Mouse (Mus musculus) G1E (cell line): ENCODE results near the gene Psd4.

Experiments
- CTCF ChIP-seq: IDR thresholded peaks from 2 replicates; pipeline ENCODE4 v1.5.1; 2012; ENCODE audit warnings: low read depth, low read length, inconsistent platforms, mixed read lengths
- GATA1 ChIP-seq: IDR thresholded peaks from 2 replicates; pipeline ENCODE4 v1.6.1; 2012; ENCODE audit warnings: borderline replicate concordance, low read length, inconsistent platforms, mixed read lengths
- POLR2AphosphoS5 ChIP-seq: IDR thresholded peaks from 2 replicates; pipeline ENCODE4 v1.6.1; 2012; ENCODE audit warnings: low read depth, low read length, inconsistent platforms; ENCODE audit not compliant: insufficient replicate concordance

GRCm38 (mm10) chr2:24434670-24435069 is 67.3 kb downstream of the Psd4 start:
- no peak for TF ChIP-seq CTCF
- no peak for TF ChIP-seq POLR2AphosphoS5
- TF ChIP-seq GATA1, result no peak
